ENCODE assay signal across 10 mouse cellular contexts in the genomic region with DNA sequence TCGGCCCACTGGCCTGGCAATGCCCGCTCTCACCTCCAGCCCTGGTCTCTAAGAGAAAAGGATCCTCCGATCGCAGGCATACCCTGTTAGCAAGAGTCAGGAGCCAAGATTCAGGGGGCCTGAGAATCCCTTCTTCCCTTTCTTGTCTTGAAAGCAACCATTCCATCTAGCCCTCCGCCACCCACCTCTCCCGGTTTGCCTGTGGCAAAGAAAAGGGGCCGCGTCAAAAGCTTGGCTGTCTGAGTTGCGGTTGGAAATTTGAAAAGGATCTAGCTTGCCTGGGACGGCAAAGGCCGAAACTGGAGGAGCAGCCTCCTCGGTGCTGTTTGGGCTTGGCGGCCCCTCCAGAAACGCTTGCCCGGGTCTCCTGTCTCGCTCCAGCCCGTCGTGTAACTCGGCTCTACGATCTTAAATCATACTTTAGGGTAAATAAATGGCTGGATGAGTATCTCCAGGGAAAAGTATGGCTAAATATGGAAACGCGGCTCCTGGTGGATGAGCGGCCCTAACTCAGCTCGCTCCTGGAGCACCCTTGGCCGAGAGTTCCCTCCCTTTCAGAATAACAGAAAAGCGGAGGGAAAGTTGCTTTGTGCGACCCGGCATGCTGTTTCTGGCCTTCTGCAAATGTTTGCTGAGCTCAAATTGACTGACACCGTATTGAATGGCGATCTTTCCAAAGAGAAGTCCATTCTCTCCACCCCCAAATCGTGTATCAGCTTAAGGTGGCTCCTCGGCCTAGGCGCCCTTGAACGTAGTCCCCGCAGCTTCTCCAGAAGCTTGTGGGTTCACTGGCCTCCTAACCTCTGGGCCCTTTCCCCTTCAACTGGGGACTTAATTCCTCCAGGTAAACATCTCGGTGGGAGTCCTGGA. TPM values are rescaled to one million over a fixed set of nuclear protein-coding genes. Genes with fewer than 3 reads are reported as not detected.
DNase-seq lines count a peak whose midpoint lies in the region; ATAC-seq and TF ChIP-seq lines count a peak whose summit lies in the region.
"Had no signal": no experiment of that assay in that cellular context is flagged by ENCODE, and none has a peak within 500 bp of the region (broad histone marks: within the 10 kb centered on the region; RNA-seq: fewer than 3 reads in every experiment).

No protein-coding gene starts in this region.

- H3K9ac ChIP-seq in heart, embryonic 14.5 days (ENCODE audit: low read length): no peak overlapping the region
- H3K9ac ChIP-seq in heart, adult 2 months (ENCODE audit: low read depth, low read length): no peak overlapping the region
- no peak overlapping the region for H3K9ac ChIP-seq in ES-E14 (ENCODE audit: insufficient read depth, low read depth, low read length, poor library complexity, severe bottlenecking)
- no peak overlapping the region for H3K9ac ChIP-seq in forebrain, embryonic 13.5 days
- H3K9ac ChIP-seq in midbrain, embryonic 14.5 days (replicated peaks; ENCODE audit: low read length): peak overlapping the region; percentile 31; the same call in 1 of the 2 replicates

- H3K36me3 ChIP-seq in heart, embryonic 14.5 days (ENCODE audit: control insufficient read depth, insufficient read depth, low read length): no peaks in the 10 kb centered on the region
- no peaks in the 10 kb centered on the region for H3K36me3 ChIP-seq in heart, adult 2 months (ENCODE audit: control insufficient read depth, insufficient read depth, low read length)
- no peaks in the 10 kb centered on the region for H3K36me3 ChIP-seq in ES-E14 (ENCODE audit: control insufficient read depth, insufficient read depth, low read length, poor library complexity, severe bottlenecking)
- H3K36me3 ChIP-seq in forebrain, embryonic 13.5 days (ENCODE audit: poor library complexity, severe bottlenecking): no peaks in the 10 kb centered on the region
- no peaks in the 10 kb centered on the region for H3K36me3 ChIP-seq in midbrain, embryonic 14.5 days (ENCODE audit: control insufficient read depth, insufficient read depth, low read length)

- ATAC-seq in heart, embryonic 14.5 days (ENCODE audit: insufficient number of reproducible peaks, insufficient read depth, low FRiP score, low read depth): no peak
- ATAC-seq in forebrain, embryonic 13.5 days: no peak
- no peak for ATAC-seq in midbrain, embryonic 14.5 days (ENCODE audit: low FRiP score, low TSS enrichment)

- no peak for TF ChIP-seq POLR2A in heart, adult 2 months (IDR thresholded peaks at IDR 0.05; ENCODE audit: insufficient read depth, low read depth, low read length)

- H3K27me3 ChIP-seq in heart, embryonic 14.5 days (ENCODE audit: control insufficient read depth, insufficient read depth, low read length): peaks cover 92% of the 10 kb centered on the region
- peaks cover 33% of the 10 kb centered on the region for H3K27me3 ChIP-seq in heart, adult 2 months (ENCODE audit: control insufficient read depth, insufficient read depth, low read length)
- peaks cover 94% of the 10 kb centered on the region for H3K27me3 ChIP-seq in forebrain, embryonic 13.5 days
- peaks cover 89% of the 10 kb centered on the region for H3K27me3 ChIP-seq in midbrain, embryonic 14.5 days (ENCODE audit: control insufficient read depth, insufficient read depth, low read length)

- no peaks in the 10 kb centered on the region for H3K79me2 ChIP-seq in heart, adult 2 months (replicated peaks; ENCODE audit: control insufficient read depth, insufficient read depth, low read length)

- H3K27ac ChIP-seq in heart, embryonic 14.5 days (replicated peaks in 1 of 2; ENCODE audit: control insufficient read depth in 1 of 2, insufficient read depth in 1 of 2, low read depth in 2 of 2, low read length in 2 of 2): no peak overlapping the region
- H3K27ac ChIP-seq in heart, adult 2 months: no peak overlapping the region
- H3K27ac ChIP-seq in ES-E14 (ENCODE audit: insufficient read depth, low read depth, low read length, poor library complexity, severe bottlenecking): no peak overlapping the region
- no peak overlapping the region for H3K27ac ChIP-seq in forebrain, embryonic 13.5 days
- H3K27ac ChIP-seq in midbrain, embryonic 14.5 days (replicated peaks; ENCODE audit: low read depth, low read length): peak overlapping the region; percentile 46

- H3K4me1 ChIP-seq in heart, embryonic 14.5 days (ENCODE audit: control insufficient read depth in 2 of 2, insufficient read depth in 2 of 2, low read length in 2 of 2): peaks cover 8 to 17% of the 10 kb centered on the region in 2 experiments; a peak in 3 of 4 replicates
- H3K4me1 ChIP-seq in heart, adult 2 months (ENCODE audit: control insufficient read depth, insufficient read depth, low read length): no peaks in the 10 kb centered on the region
- peaks cover 0 to 5% of the 10 kb centered on the region in 2 experiments; a peak in 1 of 4 replicates for H3K4me1 ChIP-seq in ES-E14 (ENCODE audit: control insufficient read depth in 2 of 2, insufficient read depth in 2 of 2, low read length in 2 of 2, poor library complexity in 1 of 2)
- H3K4me1 ChIP-seq in forebrain, embryonic 13.5 days: peaks cover 32% of the 10 kb centered on the region
- H3K4me1 ChIP-seq in midbrain, embryonic 14.5 days (ENCODE audit: control insufficient read depth, insufficient read depth, low read length): peaks cover 9% of the 10 kb centered on the region; the same call in 1 of the 2 replicates

- in situ Hi-C loops in ES-E14 (cut with MboI; ENCODE audit: low sequenced_read_pairs in 2 of 2, unreplicated experiment in 2 of 2): loop anchor here (5.0 to 25.0 kb wide), 5 partner anchors 858 to 1909 kb away; partner anchors contain the start of genes Lef1 (in 1 of the 2) and Neurog2 (in 1 of the 2)

- no peak for TF ChIP-seq EP300 in heart, adult 2 months (IDR thresholded peaks at IDR 0.05; ENCODE audit: insufficient read depth, low read depth, low read length)

- peak overlapping the region; percentile 88 for H3K4me2 ChIP-seq in heart, embryonic 14.5 days (ENCODE audit: low read length)
- peak overlapping the region; percentile 14; the same call in 1 of the 2 replicates for H3K4me2 ChIP-seq in forebrain, embryonic 13.5 days
- H3K4me2 ChIP-seq in midbrain, embryonic 14.5 days (ENCODE audit: low read length): peak overlapping the region; percentile 78

- no peak for TF ChIP-seq CTCF in heart, adult 2 months (IDR thresholded peaks at IDR 0.05)

- intact Hi-C loops in heart, adult 2 months (cut with DNase I): no loop called here

- peak overlapping the region in 1 of 2 experiments; percentile 43; a peak in 2 of 4 replicates for H3K4me3 ChIP-seq in heart, embryonic 14.5 days (ENCODE audit: control insufficient read depth in 1 of 2, insufficient read depth in 1 of 2, low read depth in 1 of 2, low read length in 2 of 2)
- no peak overlapping the region for H3K4me3 ChIP-seq in heart, adult 2 months
- peak overlapping the region; percentile 12 to 55; a peak in 2 of 4 replicates for H3K4me3 ChIP-seq in ES-E14 (ENCODE audit: insufficient read depth in 1 of 2, low read depth in 1 of 2, low read length in 2 of 2, poor library complexity in 1 of 2, severe bottlenecking in 1 of 2)
- H3K4me3 ChIP-seq in forebrain, embryonic 13.5 days: peak overlapping the region; percentile 6; the same call in 1 of the 2 replicates
- H3K4me3 ChIP-seq in midbrain, embryonic 14.5 days (replicated peaks; ENCODE audit: low read depth, low read length): peak overlapping the region; percentile 39

- 4% methylated on average over 36 of the region's 36 CpGs for WGBS in heart, embryonic 14.5 days
- 7% methylated on average over 36 of the region's 36 CpGs for whole genome bisulfite sequencing in heart, adult 2 months
- under 1% methylated on average over 36 of the region's 36 CpGs for WGBS in forebrain, embryonic 13.5 days
- WGBS in midbrain, embryonic 14.5 days: 1% methylated on average over 36 of the region's 36 CpGs

- H3K9me3 ChIP-seq in heart, embryonic 14.5 days (ENCODE audit: control insufficient read depth, low read length): no peaks in the 10 kb centered on the region
- no peaks in the 10 kb centered on the region for H3K9me3 ChIP-seq in ES-E14 (ENCODE audit: control insufficient read depth, insufficient read depth, low read depth, low read length)
- H3K9me3 ChIP-seq in forebrain, embryonic 13.5 days (replicated peaks): no peaks in the 10 kb centered on the region
- H3K9me3 ChIP-seq in midbrain, embryonic 14.5 days (ENCODE audit: control insufficient read depth, low read length): no peaks in the 10 kb centered on the region

- no peak for DNase-seq in heart, adult 2 months
- DNase-seq in ES-E14 (ENCODE audit: low read depth, low spot score): no peak
- peak; percentile 44 for DNase-seq in midbrain, embryonic 14.5 days
- DNase-seq in layer of hippocampus, postnatal 10 days (ENCODE audit: low spot score in 2 of 2): no peak
- no peak for DNase-seq in frontal cortex, postnatal 25 days (ENCODE audit: low spot score in 2 of 2)
- DNase-seq in spleen, postnatal 14 days (ENCODE audit: low spot score in 2 of 2): no peak
- DNase-seq: lung, postnatal 10 days had no signal

TF ChIP-seq in ES-E14, 5 proteins besides CTCF, POLR2A, EP300 and RAD21:
- no peak for TF ChIP-seq ZC3H11A (IDR thresholded peaks at IDR 0.05; ENCODE audit: borderline replicate concordance, low read depth, low read length)
- no peak for TF ChIP-seq CHD2 (IDR thresholded peaks at IDR 0.05; ENCODE audit: low read depth, low read length)
- no peak for TF ChIP-seq HCFC1 (IDR thresholded peaks at IDR 0.05; ENCODE audit: borderline replicate concordance, insufficient read depth, low read length)
- no peak for TF ChIP-seq ZNF384 (IDR thresholded peaks at IDR 0.05; ENCODE audit: low read depth, low read length)
- TF ChIP-seq MAFK (IDR thresholded peaks at IDR 0.05; ENCODE audit: insufficient read depth, low read depth, low read length): no peak

RNA-seq across cellular contexts. Expression of gene Pitx2, which starts 3.4 kb away (rescaled TPM):
- polyA plus RNA-seq in heart, embryonic 14.5 days (2014; fragmentation: Nextera tagmentation; extraction: Ambion mirVana): 19.4 and 25.5 TPM in 2 replicates
- total RNA-seq in heart, adult 2 months (2021): under 1 TPM; 0.30 to 0.76 TPM
- 1.8 and 2.7 TPM in 2 replicates for polyA plus RNA-seq in heart, adult 2 months (2012; rRNA removed)
- total RNA-seq in ES-E14 (2012; rRNA removed): 2.9 and 9.8 TPM in 2 replicates
- 7.2 and 22.8 TPM in 2 replicates for polyA plus RNA-seq in forebrain, embryonic 13.5 days (2015; fragmentation: Nextera tagmentation; extraction: Ambion mirVana)
- polyA plus RNA-seq in midbrain, embryonic 14.5 days (2014; fragmentation: Nextera tagmentation; extraction: Ambion mirVana): 27.0 and 27.5 TPM in 2 replicates
- total RNA-seq in layer of hippocampus, postnatal 10 days (2021): not detected
- total RNA-seq: layer of hippocampus, adult 8-10 months had no signal

Comparison
In these comparisons a context has a peak if more than half of its experiments do, and no peak if none do; other contexts are left out.
1. H3K4me2 ChIP-seq: peak in every context shown above with its lines; median percentile 88 in heart, embryonic 14.5 days; 78 in midbrain, embryonic 14.5 days; 14 in forebrain, embryonic 13.5 days.